Mouse (Mus musculus): ENCODE measurements around the gene Camk2b.

Camk2b gene

DNA sequence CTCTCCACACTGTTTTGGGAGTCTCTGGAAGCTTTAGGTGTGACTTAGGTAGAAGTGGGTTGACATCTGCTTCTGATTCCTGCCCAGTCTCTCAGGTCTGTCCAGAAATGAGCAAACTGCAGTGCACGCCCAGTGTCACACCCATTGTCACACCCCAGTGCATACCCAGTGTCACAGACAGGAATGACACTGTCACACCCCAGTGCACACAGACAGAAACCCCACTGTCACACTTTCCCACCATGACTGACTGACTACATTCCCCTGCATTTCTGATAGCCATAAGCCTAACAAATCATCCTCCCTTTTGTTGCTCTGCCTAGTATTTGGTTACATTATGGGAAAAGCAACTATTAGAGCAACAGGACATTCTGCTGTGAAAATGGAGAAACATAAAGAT lies 135.6 kb downstream of the Camk2b start:
- no peak for DNase-seq

DNA sequence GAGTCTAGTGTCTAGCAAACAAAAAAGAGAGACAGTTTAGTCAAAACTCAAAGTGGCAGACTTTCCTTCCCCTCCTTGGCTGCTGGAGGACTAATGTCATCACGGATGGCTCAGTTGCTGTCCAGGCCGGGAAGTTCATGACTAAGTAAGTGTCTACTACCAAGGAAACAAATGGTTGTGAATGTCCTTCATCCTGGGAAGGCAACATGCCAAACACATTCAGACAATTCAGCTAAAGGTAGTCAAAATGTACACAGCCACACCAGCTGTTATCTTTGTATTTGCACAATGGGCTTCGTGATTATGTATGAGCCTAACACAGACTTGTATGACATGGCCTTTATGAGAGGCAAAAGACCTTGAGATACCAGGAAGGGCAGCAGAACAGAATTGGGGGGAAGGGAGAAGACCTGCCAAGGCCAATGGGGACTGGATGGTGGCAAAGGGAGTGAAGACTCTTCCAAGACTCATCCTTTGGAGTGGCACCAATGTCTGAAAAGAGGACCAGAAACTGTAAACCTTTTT lies 139.4 kb downstream of the Camk2b start:
- no peak for DNase-seq

DNA sequence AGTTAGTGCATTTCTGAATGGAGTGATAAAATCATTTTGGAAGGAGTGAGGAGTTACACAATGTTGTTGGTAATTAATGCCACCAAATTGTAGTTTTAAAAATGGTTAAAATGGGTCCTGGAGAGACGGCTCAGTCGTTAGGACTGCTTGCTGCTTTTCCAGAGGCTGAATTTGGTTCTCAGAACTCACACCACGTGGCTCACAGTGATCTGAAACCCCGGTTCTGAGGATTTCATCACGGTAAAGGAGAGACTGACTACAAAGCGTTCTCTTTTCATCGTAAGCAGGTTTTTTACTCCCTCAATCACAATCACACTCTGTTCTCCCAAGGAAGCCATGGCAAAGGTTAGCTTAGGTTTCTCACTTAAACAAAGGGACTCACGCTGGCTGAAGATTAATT lies 141.5 kb downstream of the Camk2b start:
- no peak for DNase-seq

DNA sequence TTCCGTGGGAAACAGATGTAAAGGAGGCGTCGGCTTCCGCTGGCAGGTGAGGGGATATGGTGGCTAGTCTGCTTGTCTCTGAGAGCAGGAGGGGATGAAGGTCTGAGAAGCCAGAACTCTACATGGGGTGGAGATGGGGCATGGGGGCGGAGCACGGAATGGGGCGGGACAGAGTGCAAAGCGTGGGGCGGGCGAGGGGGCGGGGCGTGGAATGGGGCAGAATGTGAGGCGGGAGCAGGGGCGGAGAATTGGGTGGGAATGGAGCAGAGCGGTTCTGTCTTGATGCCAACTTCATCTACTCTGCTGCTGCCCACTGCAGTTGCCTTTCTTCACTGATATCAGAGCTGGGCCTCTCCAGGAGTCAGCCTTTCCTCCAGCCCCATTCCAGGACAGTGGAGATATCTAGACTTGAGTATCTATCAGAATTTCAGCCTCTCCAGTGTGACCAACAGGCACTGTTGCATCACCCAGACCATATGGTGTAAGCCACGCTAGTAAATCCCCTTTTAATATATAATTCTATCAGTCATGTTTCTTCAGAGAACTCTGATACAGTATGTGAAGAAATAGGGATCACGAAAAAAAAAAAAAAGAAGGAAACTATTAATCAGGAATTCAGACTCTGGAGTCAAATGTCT lies 145.7 kb downstream of the Camk2b start:
- peak; percentile 35 for DNase-seq

All from lung, postnatal 10 days (tissue).